Mouse (Mus musculus): ENCODE results near the gene Ice2. TPM values are rescaled to one million over a fixed set of nuclear protein-coding genes. Genes with fewer than 3 reads are reported as not detected.

Gene Ice2
- total RNA-seq, 2 experiments from 2014 or later = 4.5 to 4.7 TPM

- intact Hi-C loops (cut with DNase I) = no loop called here
- DNase-seq = no peak
Observed at GRCm38 (mm10) chr9:69457143-69457542, 59.4 kb downstream of the Ice2 start.

DNA sequence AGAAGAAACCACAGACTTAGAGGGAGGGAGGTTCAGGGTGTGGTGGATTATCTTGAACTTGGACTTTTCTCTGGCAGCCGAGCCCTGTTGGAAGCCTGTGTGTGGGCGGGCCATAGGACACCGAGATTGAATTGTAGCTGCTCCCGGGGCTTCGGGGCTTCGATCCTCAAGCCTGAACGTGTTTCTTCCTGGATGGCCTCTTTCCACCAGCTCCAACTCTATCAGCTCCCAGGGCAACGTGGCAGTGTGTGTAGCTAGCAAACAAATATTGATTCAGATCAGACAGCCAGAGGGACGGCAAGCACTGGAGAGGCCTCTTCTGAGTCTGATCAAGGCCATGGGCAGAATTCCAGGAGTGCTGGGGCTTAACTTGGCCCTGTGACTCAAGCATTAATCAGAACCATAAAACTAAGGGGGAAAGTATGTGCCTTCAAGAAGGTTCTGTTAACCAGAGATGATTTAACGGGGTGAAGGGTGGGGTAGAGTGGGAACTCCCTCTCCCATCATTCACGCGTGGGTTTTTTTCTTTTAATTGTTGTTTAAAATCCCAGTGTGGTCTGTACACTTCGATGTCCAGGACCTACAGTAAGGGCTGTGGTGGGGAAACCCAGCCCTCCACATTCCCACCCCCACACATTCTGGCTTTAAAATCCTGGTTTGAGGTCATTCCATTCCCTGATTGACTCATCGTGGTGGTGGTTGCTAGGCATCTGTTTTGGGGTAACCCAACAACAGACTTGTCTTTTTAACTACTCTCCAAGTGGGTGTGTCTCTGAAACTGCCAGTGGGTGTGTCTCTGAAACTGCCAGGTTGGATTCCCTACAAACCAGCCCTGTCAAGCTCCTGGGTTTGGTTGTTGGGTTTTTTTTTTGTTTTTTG lies 60.3 kb downstream of the Ice2 start:
- intact Hi-C loops (cut with DNase I) = no loop called here
- DNase-seq = peak; percentile 68 to 69

GRCm38 (mm10) chr9:69458982-69459381 lies 61.3 kb downstream of the Ice2 start:
- intact Hi-C loops (cut with DNase I) = no loop called here
- DNase-seq = peak; percentile 62 to 82

- DNase-seq = no peak
- intact Hi-C loops (cut with DNase I) = no loop called here
Observed at GRCm38 (mm10) chr9:69459876-69460275, 62.2 kb downstream of the Ice2 start.

GRCm38 (mm10) chr9:69463046-69463445 lies 65.3 kb downstream of the Ice2 start:
- no peak for DNase-seq
- intact Hi-C loops (cut with DNase I) = no loop called here

DNA sequence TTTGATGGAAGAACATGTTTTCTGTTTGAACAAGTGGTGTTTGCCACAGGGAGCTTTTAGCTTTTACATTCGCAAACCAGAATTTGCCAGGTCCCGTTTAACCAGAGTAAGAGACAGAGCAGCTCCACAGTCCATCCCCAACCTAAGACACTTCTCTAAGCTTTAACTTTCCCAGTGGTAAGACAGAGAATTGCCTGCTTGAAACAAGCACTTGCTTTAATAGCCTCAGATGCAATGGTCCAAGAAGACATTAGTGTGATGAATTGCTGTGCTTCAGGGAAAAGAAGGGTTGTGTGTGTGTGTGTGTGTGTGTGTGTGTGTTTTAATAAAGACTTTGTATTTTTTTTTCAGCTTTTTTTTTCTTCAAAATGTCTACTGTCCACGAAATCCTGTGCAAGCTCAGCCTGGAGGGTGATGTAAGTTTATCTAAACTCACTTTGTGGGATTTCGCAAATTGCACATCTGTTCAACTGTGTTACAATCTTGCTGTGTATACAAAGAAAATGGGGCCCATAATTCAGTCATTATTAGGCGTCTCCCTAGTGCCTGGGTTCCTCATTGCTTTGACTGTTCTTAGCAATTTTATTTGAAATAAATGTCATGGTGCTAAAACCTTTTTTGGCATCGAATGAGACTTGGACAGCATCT lies 66.5 kb downstream of the Ice2 start:
- intact Hi-C loops (cut with DNase I) = no loop called here
- no peak for DNase-seq

- DNase-seq = no peak
- intact Hi-C loops (cut with DNase I) = no loop called here
Observed at GRCm38 (mm10) chr9:69466098-69466497, 68.4 kb downstream of the Ice2 start.

DNA sequence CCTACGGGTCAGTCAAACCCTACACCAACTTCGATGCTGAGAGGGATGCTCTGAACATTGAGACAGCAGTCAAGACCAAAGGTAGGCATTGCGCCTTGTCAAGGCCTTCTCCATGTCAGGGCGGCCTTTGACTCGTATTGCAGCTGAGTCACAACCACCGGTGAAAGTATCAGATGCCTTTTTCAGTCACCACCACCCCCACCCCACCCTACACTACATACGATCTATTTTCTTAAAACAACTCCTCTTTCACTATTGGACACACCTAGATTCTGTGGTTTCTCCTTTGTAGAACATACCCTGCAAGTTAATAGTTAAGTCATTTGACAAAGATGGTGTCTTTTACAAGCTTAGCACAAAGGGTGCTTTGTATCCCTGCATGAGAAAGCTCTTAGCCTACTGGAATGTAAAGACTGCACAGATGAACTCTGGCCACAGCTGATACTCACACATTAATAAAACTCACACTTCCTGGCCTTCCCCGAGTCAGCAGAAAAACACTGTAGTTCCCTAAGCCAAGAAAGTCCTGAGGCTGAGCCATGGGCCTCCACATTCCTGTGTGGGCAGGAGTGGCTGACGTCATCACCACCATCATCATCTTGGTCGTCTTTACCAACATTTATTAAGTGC lies 69.7 kb downstream of the Ice2 start:
- no peak for DNase-seq
- intact Hi-C loops (cut with DNase I) = no loop called here

DNA sequence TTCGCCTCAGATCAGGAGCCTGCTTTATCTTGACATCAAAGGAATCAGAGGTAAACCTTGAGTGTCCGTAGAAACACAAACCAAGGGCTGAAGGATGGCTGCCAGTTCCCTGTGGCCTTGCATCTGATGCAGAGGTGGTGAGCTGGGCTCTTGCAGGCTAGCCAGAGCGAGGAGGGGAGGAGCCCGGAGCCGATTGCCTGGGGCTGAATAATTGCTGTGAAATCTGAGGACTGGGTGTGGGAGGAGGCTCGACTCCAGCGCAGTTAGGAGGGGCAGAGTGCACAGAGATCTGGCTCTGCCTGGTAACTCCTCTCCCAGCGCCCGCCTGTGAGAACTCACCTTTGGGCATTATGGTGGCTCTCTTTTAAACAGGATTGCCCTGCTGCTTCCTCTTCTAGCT lies 71.3 kb downstream of the Ice2 start:
- intact Hi-C loops (cut with DNase I) = no loop called here
- no peak for DNase-seq

DNA sequence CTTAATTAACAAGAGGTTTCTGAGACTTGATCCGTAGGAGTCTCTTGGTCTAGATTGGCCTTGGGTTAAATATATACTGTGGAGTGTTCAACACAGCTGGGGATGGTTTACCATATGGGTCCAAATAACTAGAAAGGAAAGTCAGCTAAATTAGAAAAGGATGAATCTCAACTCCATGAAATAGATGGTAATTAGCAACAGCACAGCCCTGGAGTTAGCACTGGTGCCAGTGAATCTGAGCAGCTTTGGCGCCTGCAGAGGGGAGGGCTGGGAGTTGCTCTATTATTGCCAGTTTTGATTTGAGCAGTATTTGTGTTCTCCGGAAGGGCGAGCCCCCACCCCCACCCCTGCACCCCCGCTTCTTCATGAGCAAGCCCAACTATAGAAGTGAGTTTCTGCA lies 72.7 kb downstream of the Ice2 start:
- DNase-seq = no peak
- intact Hi-C loops (cut with DNase I) = no loop called here

- DNase-seq = no peak
- intact Hi-C loops (cut with DNase I) = no loop called here
Observed at GRCm38 (mm10) chr9:69470921-69471320, 73.2 kb downstream of the Ice2 start.

DNA sequence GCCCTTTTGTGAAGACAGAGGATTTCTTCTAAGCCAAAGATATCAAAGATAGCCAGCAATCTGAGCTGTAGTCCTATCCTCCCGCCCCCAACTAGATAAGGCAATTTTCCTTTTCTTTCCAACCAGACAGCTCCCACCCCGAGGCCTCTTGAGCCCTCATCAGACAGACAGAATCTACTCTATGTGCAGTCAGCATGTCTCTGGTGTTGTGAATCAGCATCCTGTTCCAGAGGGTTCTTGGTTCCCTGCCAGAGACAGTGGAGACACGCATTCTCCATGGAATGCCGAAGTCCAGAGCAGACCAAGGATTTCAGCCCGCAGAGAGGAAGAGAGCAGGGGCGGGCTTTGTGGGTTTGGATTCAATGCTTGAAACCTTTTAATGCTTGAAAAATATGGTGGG lies 75.0 kb downstream of the Ice2 start:
- intact Hi-C loops (cut with DNase I) = no loop called here
- peak; percentile 29 to 79 for DNase-seq

DNA sequence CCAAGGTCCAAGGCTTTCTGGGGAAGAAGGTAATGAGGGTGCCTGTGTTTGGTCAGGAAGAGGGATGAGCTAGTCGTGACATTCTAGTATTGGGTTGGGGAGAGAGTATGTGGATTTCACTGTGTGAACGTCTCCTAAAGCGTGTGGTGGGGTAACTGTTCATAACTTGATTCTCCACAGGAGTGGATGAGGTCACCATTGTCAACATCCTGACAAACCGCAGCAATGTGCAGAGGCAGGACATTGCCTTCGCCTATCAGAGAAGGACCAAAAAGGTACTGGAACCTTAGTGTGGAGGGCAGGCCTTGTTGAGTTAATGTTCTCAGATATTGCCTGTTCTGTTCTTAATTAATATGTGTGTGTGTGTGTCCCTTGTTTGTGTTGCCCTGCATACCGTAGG lies 78.2 kb downstream of the Ice2 start:
- DNase-seq = no peak
- intact Hi-C loops (cut with DNase I) = no loop called here

DNA sequence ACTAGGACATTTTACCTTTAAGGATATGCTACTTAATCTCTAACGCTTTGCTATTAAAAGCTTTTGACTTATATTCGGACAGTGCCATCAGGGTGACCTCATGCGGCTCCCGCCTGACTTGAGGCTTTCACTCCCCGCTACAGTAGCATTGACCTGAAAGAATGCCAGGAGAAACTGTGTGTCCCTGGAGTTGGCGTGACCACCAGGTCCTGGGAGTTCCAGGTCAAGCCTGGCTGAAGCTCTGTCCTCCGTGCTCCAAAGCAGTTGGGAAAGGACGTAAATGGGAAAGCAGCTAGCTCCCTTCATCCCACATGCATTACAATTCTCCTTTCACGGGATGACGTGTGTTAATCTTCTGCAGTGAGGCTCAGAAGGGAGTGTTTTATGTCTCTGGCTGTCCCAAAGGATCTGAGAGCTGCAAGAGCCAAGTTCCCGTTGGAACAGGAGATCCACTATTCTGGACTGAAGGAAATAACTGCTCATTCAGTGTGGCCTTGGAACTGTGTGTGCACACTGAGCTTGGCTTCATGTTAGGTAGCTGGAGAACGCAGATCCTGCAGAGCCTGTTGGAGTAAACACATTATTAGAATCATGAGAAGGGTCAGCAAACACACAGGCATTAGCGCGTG lies 79.6 kb downstream of the Ice2 start:
- intact Hi-C loops (cut with DNase I) = no loop called here
- DNase-seq = peak; percentile 37 to 45

DNA sequence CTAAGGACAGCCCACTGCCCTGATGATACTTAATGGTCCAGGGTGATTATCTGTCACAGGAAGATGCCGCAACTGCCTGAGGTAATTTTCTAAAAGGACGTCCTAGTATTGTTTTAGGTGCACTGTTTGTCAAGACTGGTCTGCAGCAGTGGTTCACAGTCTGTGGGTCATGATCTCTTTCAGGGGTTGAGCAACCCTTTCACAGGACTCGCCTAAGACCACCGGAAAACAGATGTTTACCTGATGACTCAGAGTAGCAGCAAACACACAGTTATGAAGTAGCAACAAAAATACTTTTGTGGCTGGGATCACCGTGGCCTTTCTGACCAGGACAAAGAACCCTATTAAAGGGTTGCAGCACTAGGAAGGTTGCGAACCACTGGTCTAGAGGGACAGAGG lies 80.1 kb downstream of the Ice2 start:
- no peak for DNase-seq
- intact Hi-C loops (cut with DNase I) = no loop called here

DNA sequence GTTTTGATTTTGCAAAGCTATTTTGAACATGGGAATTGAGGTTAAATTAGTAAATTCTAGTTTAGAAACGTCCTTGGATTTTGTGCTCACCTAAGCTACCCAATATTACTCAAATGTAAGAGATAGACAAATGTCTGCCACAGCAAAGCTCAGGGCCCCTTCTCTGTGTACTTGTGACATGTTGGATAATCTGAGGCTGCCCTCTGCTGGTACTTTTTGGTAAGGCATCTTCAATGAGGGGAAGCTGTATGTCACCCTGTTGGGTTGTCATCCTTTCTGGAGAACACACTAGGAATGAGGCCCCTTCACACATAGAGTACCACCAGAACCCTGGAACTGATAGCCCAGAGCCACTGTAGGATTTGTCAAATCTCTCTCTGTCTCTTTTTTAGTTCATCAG lies 82.6 kb downstream of the Ice2 start:
- DNase-seq = peak in 1 of 2 experiments; percentile 77
- intact Hi-C loops (cut with DNase I) = loop anchor here (2.0 kb wide), 1 partner anchor 58 kb away; no protein-coding TSS in a partner anchor

Small RNAs within 50 kb of the gene (microRNA-seq; reads per million reads assigned to microRNA genes)
- gene Mir3109 = 0 to 1.4 reads per million in 2 experiments

Other genes starting within 250 kb of the Ice2 start
- 10 to 100 TPM; 34.1 to 50.4 TPM for gene Anxa2, start 55.7 kb downstream of the Ice2 start, total RNA-seq (2021)

All from gastrocnemius, postnatal 36 days (tissue).